Mouse (Mus musculus): ENCODE results near the gene Disp1. TPM values are rescaled to one million over a fixed set of nuclear protein-coding genes. Genes with fewer than 3 reads are reported as not detected.

Disp1 gene
- total RNA-seq, 2 experiments from 2014 or later, result 4.6 to 5.8 TPM

DNA sequence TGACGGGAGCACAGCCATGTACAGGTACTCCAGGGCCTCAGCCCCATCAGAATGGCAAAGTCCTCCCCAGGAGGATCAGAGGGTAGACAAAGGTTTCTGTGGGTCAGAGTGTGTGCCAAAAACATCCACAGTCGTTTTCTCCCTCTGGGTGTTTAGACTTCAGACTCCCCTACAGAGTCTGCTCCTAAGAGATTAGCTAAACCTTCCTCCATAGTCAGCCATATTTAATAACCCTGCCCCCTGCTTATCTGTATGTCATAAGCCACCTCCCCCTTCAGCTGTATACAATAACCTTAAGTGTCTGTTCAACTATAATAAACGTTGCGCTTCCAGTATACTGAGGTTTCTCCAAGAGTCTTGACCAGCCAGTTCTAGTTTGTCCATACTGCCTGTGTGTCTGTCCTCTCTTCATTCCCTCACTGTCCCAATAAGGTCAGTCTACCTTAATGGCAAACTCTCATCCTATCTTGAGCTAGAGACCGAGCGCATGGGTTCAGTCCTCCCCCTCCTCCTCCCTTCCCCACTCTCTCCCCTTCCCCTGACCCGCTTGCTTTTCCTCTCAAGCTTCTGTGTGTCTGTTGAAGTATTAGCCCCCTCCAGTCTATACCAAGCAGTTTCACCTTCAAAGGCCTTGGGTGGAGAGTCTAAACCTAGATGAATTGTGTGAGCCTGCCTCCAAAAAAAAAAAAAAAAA lies 11.8 kb upstream of the Disp1 start:
- Histone ChIP-seq H3K4me3 (no peak overlapping the region), H3K27ac (no peak overlapping the region)
- TF ChIP-seq CTCF (conservative IDR thresholded peaks at IDR 0.05), result no peak
- DNase-seq (ENCODE audit: low spot score in 2 of 2), result no peak

DNA sequence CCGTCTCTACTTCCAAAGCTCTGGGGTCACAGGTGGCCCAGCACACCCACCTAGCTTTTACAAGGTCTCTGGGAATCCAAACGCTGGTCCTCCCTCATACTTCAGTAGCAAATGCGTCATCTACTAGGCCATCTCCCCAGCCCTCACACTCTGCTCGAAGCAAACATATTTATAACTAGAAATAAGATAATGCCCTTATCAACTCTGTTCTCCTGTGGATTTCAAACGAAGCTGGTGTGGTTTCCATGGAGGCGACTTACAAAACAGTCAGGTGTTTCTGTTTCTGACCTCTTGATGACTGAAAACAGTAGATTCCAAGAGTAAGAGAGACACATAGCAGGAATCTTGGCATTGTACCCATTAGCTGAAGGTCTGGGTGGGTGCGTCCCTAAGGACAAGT lies 6.1 kb upstream of the Disp1 start:
- Histone ChIP-seq H3K4me3 (no peak overlapping the region), H3K27ac (no peak overlapping the region)
- no peak for DNase-seq (ENCODE audit: low spot score in 2 of 2)
- no peak for TF ChIP-seq CTCF (conservative IDR thresholded peaks at IDR 0.05)

DNA sequence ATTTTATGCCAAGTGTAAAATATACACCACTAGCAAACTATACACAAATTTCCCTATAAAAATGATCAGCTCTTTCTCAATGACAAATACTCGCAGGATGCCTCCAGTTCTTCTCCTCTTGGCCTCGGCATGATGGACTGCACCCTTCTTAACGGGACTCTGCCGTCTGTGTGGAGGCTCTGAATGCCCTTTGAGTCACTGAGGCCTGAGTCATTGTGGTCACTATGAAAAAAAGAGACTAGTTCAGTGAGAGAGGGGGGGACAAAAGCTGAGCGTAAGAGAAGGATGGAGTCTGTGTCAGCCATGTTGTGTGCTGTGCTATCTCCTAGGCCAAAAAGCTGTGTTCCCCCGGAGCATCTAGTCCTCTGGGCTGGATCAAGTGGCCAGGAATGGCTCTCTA lies 2.3 kb downstream of the Disp1 start:
- no peak for TF ChIP-seq CTCF (conservative IDR thresholded peaks at IDR 0.05)
- H3K27ac ChIP-seq, result no peak overlapping the region
- H3K4me3 ChIP-seq, result no peak overlapping the region
- no peak for DNase-seq (ENCODE audit: low spot score in 2 of 2)

DNA sequence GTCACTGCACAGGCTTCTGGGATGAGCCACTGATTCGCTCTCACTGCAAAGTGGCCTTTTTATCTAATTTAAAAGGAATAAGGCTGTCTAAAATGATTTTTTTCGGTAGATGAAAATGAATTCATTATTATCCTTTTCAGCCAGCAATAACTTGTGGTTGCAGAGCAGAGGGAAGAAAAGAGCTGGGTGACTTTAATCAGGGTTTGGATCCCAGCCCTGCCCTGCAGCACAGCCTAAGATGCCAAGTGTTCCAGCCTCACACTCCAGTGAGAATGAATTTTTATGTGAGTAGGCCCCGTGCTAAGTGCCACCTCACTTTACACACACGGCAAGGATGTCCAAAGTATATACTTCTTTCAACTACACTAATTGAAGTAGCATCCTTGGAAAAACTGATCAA lies 4.6 kb downstream of the Disp1 start:
- Histone ChIP-seq H3K27ac (no peak overlapping the region), H3K4me3 (no peak overlapping the region)
- TF ChIP-seq CTCF (conservative IDR thresholded peaks at IDR 0.05), result no peak
- DNase-seq (ENCODE audit: low spot score in 2 of 2), result no peak

DNA sequence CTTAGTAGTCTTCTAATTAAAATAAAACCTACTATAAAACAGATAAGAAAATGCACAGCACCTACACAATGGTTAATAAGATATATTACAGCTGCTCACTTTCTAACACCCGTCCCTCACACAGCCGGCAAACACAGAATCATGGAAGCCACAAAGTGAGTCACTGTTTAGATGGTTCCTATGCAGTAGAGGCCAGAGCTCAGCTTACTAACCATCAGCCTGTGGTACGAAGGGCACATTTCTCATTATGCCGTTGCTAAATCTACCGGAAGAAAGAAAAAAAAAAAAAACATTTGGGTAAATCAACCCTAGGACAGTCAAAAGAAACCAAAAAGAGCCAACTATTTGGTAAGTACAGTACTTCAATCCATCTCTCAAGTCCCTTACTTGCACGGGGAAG lies 5.6 kb downstream of the Disp1 start:
- no peak for DNase-seq (ENCODE audit: low spot score in 2 of 2)
- no peak overlapping the region for H3K27ac ChIP-seq
- TF ChIP-seq CTCF (conservative IDR thresholded peaks at IDR 0.05), result no peak

DNA sequence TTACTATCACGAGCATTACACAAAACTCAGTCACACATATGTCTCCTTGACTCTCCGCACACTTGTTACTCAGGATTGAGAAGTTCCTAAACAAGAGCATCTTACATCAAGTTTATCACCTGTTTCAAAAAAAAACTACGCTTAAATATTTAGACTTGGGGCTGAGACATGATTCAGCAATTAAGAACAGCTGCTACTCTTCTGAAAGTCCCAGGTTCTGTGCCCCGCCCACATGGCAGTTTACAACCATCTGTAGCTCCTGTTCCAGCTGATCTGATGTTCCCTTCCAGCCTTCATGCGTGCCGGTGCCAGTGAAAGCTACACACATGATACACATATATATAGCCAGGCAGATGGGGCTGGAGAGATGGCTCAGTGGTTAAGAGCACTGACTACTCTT lies 7.5 kb downstream of the Disp1 start:
- Histone ChIP-seq H3K4me3 (no peak overlapping the region), H3K27ac (no peak overlapping the region)
- DNase-seq (ENCODE audit: low spot score in 2 of 2), result no peak
- TF ChIP-seq CTCF (conservative IDR thresholded peaks at IDR 0.05), result no peak

More for the DNA sequence above, 5.6 kb downstream of the Disp1 start:
- H3K4me3 ChIP-seq, result no peak overlapping the region

DNA sequence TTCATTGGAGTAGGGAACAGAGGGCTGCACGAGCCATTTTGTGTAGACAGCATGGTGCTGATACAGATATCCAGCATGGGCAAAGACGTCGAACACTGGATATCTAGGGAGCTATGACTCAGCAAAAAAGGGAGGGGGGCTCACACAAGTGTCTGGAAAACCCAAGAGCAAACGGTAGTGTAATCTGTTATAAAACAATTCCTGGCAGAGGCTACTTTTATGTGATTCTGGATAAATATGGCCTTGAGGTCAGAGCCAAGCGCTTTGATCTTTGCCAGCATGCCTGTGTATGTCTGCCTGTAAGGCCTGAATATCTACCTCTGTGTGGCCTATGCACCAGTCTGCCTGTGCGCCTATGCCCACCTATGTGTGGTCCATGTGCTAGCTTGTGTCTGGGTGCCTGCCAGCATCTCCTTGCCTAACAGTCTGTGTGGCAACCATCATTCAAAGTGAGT lies 8.5 kb downstream of the Disp1 start:
- DNase-seq (ENCODE audit: low spot score in 2 of 2), result peak; percentile 40 to 46
- no peak for TF ChIP-seq CTCF (conservative IDR thresholded peaks at IDR 0.05)

DNA sequence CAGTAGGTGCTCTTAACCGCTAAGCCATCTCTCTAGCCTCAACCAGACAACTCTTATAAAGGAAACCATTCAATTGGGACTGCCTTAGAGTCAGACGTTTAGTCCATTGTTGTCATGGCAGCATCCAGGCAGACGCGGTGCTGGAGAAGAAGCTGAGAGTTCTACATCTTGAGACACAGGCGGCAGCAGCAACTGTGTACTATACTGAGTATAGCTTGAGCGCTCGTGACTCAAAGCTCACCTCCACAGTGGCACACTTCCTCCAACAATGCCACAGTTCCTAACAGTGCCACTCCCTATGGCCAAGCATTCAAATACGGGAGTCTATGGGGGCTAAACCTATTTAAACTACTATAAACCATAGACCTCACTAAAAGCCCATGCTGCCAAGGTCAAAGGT lies 11.2 kb downstream of the Disp1 start:
- TF ChIP-seq CTCF (conservative IDR thresholded peaks at IDR 0.05), result no peak
- H3K27ac ChIP-seq, result no peak overlapping the region
- DNase-seq (ENCODE audit: low spot score in 2 of 2), result no peak
- no peak overlapping the region for H3K4me3 ChIP-seq

More for the DNA sequence above, 8.5 kb downstream of the Disp1 start:
- H3K27ac ChIP-seq, result no peak overlapping the region
- no peak overlapping the region for H3K4me3 ChIP-seq

DNA sequence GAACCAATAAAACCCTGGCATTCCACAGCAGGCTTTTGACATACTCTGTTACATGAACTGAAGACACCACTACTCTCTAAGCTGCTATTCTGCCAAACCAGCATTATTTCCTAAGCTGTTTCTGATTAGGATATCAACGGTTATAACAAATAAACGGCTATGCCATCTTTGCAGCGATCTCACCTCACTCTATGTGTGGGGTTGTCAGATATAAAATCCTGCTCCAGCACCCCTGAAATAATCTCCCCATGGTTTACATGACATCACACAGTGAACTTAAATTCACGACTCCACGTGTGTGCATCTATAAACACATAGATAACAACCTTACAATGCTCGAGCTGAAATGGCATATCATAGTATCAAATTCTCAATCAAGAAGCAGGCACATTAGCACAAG lies 13.7 kb downstream of the Disp1 start:
- Histone ChIP-seq H3K27ac (no peak overlapping the region), H3K4me3 (no peak overlapping the region)
- no peak for DNase-seq (ENCODE audit: low spot score in 2 of 2)
- TF ChIP-seq CTCF (conservative IDR thresholded peaks at IDR 0.05), result no peak

DNA sequence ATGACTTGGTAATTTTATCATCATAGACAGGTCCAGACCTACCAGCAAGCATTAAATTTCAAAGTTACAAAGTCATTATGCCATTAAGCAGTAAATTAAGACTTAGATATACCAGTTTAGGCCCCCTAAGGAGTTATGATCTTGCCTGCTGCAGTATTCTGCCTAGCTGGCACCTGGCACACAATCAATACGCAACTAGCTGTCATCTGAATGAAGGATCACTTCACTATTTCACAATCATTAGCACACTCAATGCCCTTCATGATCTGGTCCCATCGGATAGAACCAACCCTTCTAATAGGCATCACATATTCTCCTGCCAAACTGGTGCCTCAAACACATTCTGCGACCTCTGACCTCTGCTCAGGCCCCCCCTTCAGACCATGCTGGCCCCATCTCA lies 14.2 kb downstream of the Disp1 start:
- no peak overlapping the region for H3K27ac ChIP-seq
- TF ChIP-seq CTCF (conservative IDR thresholded peaks at IDR 0.05), result no peak
- H3K4me3 ChIP-seq, result no peak overlapping the region
- no peak for DNase-seq (ENCODE audit: low spot score in 2 of 2)

DNA sequence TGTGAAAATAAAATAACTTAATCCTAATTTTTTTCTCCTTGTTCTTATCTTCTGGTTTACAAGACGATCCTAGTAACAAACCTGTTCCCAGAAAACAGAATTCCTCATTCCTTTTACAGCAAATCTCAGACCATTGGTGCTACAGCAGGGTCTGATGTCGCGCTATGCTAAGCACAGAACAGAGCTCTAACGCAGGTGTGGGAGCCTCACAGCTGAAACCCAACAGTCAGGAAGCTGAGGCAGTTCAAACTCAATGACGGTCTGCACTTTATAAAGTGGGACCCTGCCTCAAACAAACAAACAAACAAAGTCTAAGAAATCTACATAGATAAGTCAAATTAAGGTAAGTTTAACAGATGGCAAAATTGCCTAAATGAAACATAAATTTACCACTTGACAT lies 20.4 kb downstream of the Disp1 start:
- Histone ChIP-seq H3K4me3 (no peak overlapping the region), H3K27ac (no peak overlapping the region)
- TF ChIP-seq CTCF (conservative IDR thresholded peaks at IDR 0.05), result no peak
- DNase-seq (ENCODE audit: low spot score in 2 of 2), result no peak

DNA sequence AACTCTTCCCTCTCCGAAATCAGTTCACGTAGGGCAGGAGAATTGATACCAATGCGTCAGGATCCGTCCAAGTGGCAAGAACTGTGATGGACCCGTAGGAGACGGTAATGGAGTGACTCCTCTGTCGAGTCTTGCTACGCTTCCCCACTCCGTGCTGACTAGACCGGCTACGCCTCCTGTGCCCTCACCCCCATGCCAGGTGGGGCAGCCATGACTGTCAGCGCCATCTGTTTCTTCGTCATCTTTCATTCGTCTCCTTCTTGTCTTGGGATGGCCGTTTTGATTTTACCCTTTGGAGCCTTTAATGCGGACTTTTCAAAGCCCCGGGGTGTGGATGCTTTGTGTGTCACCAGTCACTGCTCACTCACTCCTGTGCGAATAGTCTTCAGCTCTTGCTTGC lies 26.6 kb downstream of the Disp1 start:
- no peak overlapping the region for H3K4me3 ChIP-seq
- no peak for TF ChIP-seq CTCF (conservative IDR thresholded peaks at IDR 0.05)
- no peak overlapping the region for H3K27ac ChIP-seq
- DNase-seq (ENCODE audit: low spot score in 2 of 2), result no peak

DNA sequence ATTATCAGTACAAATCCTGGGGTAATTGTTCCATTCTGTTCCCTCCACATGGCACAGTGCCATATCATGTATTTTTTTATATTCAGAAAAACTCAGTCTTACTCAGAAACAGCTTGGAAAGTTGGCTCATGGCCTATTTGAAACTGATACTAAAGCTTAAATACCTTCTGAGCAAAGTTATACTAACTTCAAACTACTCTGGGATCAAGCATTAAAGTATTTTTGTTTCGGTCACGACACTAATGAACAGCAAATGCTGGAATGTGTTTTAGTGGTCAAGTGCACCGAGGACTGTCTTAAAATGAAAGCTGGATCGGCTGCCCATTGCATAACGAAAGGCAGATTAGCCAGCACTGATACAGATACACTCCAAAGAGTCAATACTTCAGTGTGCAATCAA lies 27.2 kb downstream of the Disp1 start:
- no peak for TF ChIP-seq CTCF (conservative IDR thresholded peaks at IDR 0.05)
- Histone ChIP-seq H3K4me3 (0 out of 2 replicates have a peak overlapping the region, but pooled peaks have one; percentile 9), H3K27ac (no peak overlapping the region)
- DNase-seq (ENCODE audit: low spot score in 2 of 2), result peak in 1 of 2 experiments; percentile 29

DNA sequence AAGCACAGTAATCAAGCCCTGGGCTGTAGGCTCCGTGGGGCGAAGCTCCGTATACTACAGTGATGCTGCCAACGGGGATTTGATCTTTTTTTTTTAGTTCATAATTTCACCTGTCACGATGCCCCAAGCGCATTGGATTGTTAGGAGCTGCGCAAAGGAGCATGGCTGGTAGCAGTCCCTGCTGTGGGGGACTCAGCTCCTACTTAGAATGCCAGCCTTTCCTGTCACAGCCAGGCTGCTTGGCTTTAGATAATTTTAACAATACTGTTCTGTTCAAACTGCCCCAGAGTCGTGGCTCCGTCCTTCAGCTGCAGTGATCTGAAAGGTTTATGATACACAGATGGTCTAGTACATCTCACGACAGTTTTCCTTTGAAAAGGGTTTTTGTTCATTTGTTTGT lies 29.9 kb downstream of the Disp1 start:
- no peak for DNase-seq (ENCODE audit: low spot score in 2 of 2)
- H3K4me3 ChIP-seq, result no peak overlapping the region
- no peak overlapping the region for H3K27ac ChIP-seq
- no peak for TF ChIP-seq CTCF (conservative IDR thresholded peaks at IDR 0.05)
